Mouse (Mus musculus) testis, adult 2 months (tissue): Measurements from ENCODE around the gene Pik3cd.

Experiments
- CTCF ChIP-seq: fragments of 200-500 bp; IDR thresholded peaks from 2 replicates; pipeline ENCODE4 v1.5.1; 2012; ENCODE audit warnings: low read depth, mild to moderate bottlenecking, inconsistent platforms, low read length, moderate library complexity; ENCODE audit not compliant: control insufficient read depth, insufficient read depth, insufficient replicate concordance
- POLR2A ChIP-seq: fragments of 200-500 bp; IDR thresholded peaks from 2 replicates; pipeline ENCODE4 v1.6.1; 2012; ENCODE audit warnings: low read depth, mild to moderate bottlenecking, inconsistent platforms, low read length, moderate library complexity; ENCODE audit not compliant: control insufficient read depth

- TF ChIP-seq CTCF (no peak), POLR2A (no peak)
Measured at GRCm38 (mm10) chr4:149690828-149691280, 11.5 kb downstream of the Pik3cd start.
